Mouse (Mus musculus) intestine, embryonic 15.5 days (tissue): ENCODE measurements at regions not wholly inside any gene's neighbourhood (a gene's known extent, or its start where the extent isn't known, plus 50 kb on each side); places are given as distances from the start of the nearest gene placed in this dataset.

Experiments used
- ATAC-seq: fragments of 200-750 bp; cut with Nextera tagmentation; 2 replicates; pipeline ENCODE4 v1.8.0; 2017; ENCODE audit warnings: moderate TSS enrichment, moderate library complexity
- H3K27ac ChIP-seq: fragments of 300-500 bp; sonication (generic); 2 replicates; pipeline ENCODE4 v1.5.1; 2015; ENCODE audit warnings: mild to moderate bottlenecking, inconsistent platforms
- H3K27me3 ChIP-seq: fragments of 300-500 bp; sonication (generic); replicated peaks from 2 replicates; pipeline ENCODE4 v1.6.1; 2015; ENCODE audit warnings: inconsistent platforms
- H3K36me3 ChIP-seq: fragments of 300-500 bp; sonication (generic); 2 replicates; pipeline ENCODE4 v1.6.1; 2015; ENCODE audit warnings: inconsistent platforms
- H3K4me1 ChIP-seq: fragments of 300-500 bp; sonication (generic); replicated peaks from 2 replicates; pipeline ENCODE4 v1.6.1; 2015; ENCODE audit warnings: inconsistent platforms
- H3K4me2 ChIP-seq: fragments of 300-500 bp; sonication (generic); replicated peaks from 2 replicates; pipeline ENCODE4 v1.6.1; 2015; ENCODE audit warnings: mild to moderate bottlenecking, inconsistent platforms
- H3K4me3 ChIP-seq: fragments of 300-500 bp; sonication (generic); replicated peaks from 2 replicates; pipeline ENCODE4 v1.5.1; 2015; ENCODE audit warnings: inconsistent platforms
- H3K9ac ChIP-seq: fragments of 300-500 bp; sonication (generic); 2 replicates; pipeline ENCODE4 v1.6.1; 2015; ENCODE audit warnings: inconsistent platforms
- H3K9me3 ChIP-seq: fragments of 300-500 bp; sonication (generic); 2 replicates; pipeline ENCODE4 v1.6.1; 2016; ENCODE audit warnings: inconsistent platforms
- WGBS: fragments of 180-500 bp; shearing (Covaris S2); methylation state at CpG from one replicate; pipeline ENCODE4 v1.1.7; 2015; 5-methylcytosine and 5-hydroxymethylcytosine counted together

DNA sequence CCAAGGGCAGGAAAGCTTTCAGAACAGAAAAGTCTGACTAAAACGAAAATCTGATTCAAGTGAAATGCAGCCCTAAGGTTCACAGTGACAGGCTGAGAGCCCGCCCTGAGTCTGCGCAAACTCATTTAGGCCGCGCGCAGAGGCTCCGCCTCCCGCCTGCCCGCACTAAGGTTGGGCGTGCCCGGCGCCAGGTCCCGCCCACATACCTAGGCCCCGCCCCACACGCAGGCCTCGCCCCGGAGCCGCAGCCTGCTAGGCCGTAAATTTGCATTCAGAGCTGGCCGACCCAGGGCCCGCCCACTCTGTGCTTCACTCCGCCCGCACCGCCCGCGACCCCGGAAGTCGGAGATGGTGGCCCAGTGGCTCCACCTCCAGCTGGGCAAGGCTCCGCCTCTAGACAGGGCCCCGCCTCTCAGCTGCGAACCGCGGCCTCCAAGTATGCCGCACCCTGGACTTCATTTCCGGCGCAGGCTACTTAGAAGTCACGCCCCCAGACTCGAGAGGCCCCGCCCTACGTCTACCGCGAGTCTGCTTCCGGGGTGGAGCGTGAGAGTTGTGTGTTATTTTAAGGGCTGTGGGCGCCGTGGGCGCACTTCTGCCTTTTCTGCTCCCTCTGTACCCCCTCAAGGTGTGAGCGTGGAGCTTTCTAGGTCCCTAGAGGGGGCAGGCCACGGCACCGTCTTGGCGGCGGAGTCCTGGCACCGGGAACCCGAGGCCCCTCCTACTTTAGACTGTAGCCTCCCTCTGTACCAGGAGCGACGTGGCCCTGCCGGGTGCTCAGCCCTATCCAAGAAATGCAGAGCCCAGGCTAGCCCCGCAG, 52.3 kb upstream of the Wnt7b start:
- WGBS = under 1% methylated on average over 57 of the region's 58 CpGs
- Histone ChIP-seq H3K9me3 (no peaks in the 10 kb centered on the region), H3K4me2 (peak overlapping the region; percentile 73), H3K36me3 (no peaks in the 10 kb centered on the region), H3K27me3 (no peaks in the 10 kb centered on the region), H3K9ac (peak overlapping the region; percentile 71), H3K27ac (peak overlapping the region; percentile 92), H3K4me3 (peak overlapping the region; percentile 56), H3K4me1 (peaks cover 3% of the 10 kb centered on the region; the same call in 1 of the 2 replicates)
- peak; percentile 98 for ATAC-seq

DNA sequence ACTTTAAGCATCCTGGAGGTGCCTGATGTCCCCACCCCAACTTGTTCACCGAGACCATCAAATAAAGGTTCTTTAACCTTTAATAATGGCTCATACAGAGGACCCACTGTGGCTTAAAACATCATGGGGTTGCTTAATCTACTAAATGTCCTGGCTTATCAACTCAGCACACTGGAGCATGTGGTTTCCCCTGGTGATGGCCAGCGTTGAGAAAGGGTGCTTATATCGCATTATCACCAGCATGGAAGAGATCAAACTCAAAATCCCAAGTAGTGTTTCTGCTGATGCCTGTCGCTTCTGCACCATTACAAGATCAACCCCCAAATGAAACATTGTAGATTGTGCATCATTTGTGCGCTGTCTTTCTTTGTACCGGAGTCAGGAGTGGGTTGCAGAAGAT, 53.2 kb upstream of the Wnt7b start:
- H3K36me3 ChIP-seq = no peaks in the 10 kb centered on the region
- H3K27me3 ChIP-seq = no peaks in the 10 kb centered on the region
- no peak overlapping the region for H3K27ac ChIP-seq
- WGBS = 94% methylated on average over 6 of the region's 6 CpGs
- peak overlapping the region; percentile 56; the same call in 1 of the 2 replicates for H3K4me3 ChIP-seq
- no peaks in the 10 kb centered on the region for H3K9me3 ChIP-seq
- peak overlapping the region; percentile 71; the same call in 1 of the 2 replicates for H3K9ac ChIP-seq
- H3K4me1 ChIP-seq = peaks cover 3% of the 10 kb centered on the region; the same call in 1 of the 2 replicates
- no peak for ATAC-seq
- H3K4me2 ChIP-seq = peak overlapping the region; percentile 73; the same call in 1 of the 2 replicates

DNA sequence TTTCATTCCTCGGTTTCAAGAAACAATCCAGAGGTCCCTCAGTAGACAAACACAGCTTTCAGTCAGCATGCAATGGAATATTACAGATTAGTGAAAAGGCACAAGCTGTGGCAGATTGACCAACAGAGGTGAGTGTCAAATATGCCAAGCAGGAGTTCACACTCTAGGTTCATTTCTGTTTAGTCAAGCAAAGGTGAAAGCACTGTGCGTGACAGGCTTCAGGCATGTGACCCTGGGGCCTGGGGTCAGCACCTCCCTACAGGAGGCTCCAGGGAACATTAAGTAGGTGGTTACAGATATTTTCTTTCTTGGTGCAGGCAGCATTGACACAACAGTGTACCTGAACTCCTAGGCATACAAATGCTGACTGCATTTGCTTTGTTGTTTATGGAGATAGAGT, 57.3 kb upstream of the Wnt7b start:
- Histone ChIP-seq H3K27me3 (no peaks in the 10 kb centered on the region), H3K36me3 (no peaks in the 10 kb centered on the region), H3K9me3 (no peaks in the 10 kb centered on the region), H3K9ac (no peak overlapping the region), H3K4me1 (peaks cover 3% of the 10 kb centered on the region; the same call in 1 of the 2 replicates), H3K4me3 (no peak overlapping the region), H3K27ac (no peak overlapping the region), H3K4me2 (no peak overlapping the region)
- WGBS = 78% methylated on average over 2 of the region's 2 CpGs
- ATAC-seq = no peak

DNA sequence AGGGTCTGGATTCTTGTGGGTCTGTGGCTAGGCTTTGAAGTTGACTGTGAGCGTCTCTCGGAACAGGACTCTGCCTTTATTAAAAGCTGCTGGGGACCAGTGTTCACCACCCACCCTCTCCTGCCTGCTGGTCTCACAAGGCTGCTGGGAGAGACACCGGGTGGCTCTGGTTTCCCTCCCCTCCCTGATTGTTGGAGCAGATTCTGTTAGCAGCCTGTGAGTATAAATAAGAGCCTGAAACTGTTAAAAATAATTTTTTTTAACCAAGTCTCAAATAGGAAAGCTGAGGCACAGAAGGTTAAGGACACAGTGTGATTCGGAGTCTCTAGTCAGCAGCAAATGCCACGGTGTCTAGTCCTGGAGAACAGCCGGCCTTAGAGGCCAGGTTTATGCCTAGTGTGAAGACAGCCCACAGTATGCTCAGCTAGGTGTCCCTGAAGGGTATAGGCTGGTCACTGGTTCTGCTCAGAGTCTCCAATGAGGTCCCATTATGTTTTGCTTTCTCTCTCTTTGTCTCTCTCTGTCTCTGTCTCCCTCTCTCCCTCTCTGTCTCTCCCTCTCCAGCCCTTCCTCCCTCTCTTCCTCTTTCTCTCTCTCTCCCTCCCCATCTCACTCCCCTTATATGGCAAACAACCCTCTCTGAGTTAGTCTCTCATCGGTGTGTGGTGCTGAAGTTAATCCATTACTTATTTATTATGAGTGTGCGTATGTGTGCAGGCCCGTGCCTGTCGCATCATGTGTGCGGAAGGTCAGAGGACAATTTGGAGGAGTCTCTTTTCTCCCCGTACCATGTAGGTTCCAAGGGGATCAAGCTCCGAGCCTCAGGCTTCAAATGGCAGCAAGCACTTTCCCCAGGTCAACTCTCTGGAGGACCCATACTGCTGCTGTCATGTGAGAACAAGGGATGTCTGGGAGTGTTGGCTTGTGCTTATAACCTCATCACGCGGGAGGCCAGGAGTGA, 59.1 kb upstream of the Wnt7b start:
- Histone ChIP-seq H3K4me3 (no peak overlapping the region), H3K9ac (no peak overlapping the region), H3K4me2 (no peak overlapping the region), H3K9me3 (no peaks in the 10 kb centered on the region), H3K4me1 (peaks cover 5% of the 10 kb centered on the region; the same call in 1 of the 2 replicates), H3K27ac (no peak overlapping the region), H3K27me3 (no peaks in the 10 kb centered on the region), H3K36me3 (no peaks in the 10 kb centered on the region)
- ATAC-seq = no peak
- WGBS = 65% methylated on average over 15 of the region's 15 CpGs

DNA sequence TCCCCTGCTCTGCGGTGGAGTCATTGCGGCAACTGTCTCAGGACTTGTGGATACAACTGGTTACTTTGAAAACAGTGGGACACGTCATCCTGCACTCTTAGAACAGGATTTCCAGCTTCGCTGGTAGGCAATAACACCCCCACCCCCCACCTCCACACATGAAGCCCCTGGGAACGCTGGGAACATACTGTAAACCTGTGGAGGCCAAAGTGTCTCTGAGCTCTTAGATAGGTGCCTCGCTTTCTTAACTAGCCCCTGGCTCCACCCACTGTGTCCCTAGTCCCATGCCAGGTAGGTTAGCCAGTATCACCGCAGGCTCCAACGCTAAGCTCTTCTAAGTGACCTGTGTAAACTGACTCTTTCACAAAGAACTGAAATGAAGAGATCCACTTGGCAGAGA, 63.1 kb upstream of the Wnt7b start:
- Histone ChIP-seq H3K9ac (peak overlapping the region; percentile 76), H3K36me3 (no peaks in the 10 kb centered on the region), H3K4me2 (peak overlapping the region; percentile 85), H3K27me3 (0 out of 2 replicates have a peak, but pooled peaks cover 3% of the 10 kb centered on the region), H3K27ac (peak overlapping the region; percentile 84; the same call in 1 of the 2 replicates), H3K4me3 (peak overlapping the region; percentile 46), H3K9me3 (no peaks in the 10 kb centered on the region), H3K4me1 (peaks cover 5% of the 10 kb centered on the region; the same call in 1 of the 2 replicates)
- WGBS = 57% methylated on average over 8 of the region's 8 CpGs
- peak; percentile 20; the same call in 1 of the 2 replicates for ATAC-seq

DNA sequence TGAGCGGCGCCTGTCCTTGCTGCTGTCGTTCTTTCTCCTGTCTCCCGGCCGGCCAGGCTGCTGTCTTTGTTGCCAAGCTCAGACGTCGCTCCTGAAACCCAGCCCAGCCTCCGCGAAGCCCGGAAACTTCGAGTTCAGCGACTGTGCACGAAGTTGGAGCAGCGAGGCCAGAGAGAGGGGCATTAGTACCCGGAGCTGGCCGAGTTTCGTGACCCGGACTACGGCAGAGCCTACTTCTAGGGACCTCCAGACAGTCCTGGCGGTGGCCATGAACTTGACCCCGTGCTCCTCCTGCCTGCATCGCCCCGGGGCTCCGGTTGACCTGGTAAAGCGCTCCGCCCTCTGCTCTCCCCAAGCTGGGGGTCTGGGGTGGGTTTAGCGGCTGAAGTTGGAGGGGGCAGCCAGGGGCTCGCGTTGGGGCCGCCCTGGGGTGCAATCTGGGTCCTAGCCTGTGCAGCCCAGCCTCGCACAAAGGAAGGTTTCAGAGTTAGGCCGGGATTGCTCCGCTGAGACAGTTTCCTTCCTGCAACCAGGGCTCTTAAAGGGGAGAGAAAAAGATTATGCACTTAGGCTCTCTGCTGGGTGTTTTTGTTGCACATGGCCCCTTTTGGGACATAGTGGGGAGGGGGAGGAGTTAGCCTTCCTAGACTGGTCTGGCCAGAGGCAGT, 63.8 kb upstream of the Wnt7b start:
- no peaks in the 10 kb centered on the region for H3K9me3 ChIP-seq
- 2% methylated on average over 33 of the region's 33 CpGs for WGBS
- H3K4me2 ChIP-seq = peak overlapping the region; percentile 85
- H3K4me3 ChIP-seq = peak overlapping the region; percentile 46
- H3K4me1 ChIP-seq = peaks cover 5% of the 10 kb centered on the region; the same call in 1 of the 2 replicates
- peak overlapping the region; percentile 84 for H3K27ac ChIP-seq
- no peaks in the 10 kb centered on the region for H3K36me3 ChIP-seq
- H3K9ac ChIP-seq = peak overlapping the region; percentile 76
- H3K27me3 ChIP-seq = 0 out of 2 replicates have a peak, but pooled peaks cover 3% of the 10 kb centered on the region
- peak; percentile 72 for ATAC-seq

- Histone ChIP-seq H3K9ac (peak overlapping the region; percentile 76), H3K27me3 (0 out of 2 replicates have a peak, but pooled peaks cover 3% of the 10 kb centered on the region), H3K9me3 (no peaks in the 10 kb centered on the region), H3K27ac (peak overlapping the region; percentile 84; the same call in 1 of the 2 replicates), H3K4me3 (peak overlapping the region; percentile 46), H3K4me1 (peaks cover 5% of the 10 kb centered on the region; the same call in 1 of the 2 replicates), H3K36me3 (no peaks in the 10 kb centered on the region), H3K4me2 (peak overlapping the region; percentile 85)
- WGBS = 29% methylated on average over 10 of the region's 10 CpGs
- peak; percentile 48 for ATAC-seq
Observed at GRCm38 (mm10) chr15:85646639-85647277, 64.5 kb upstream of the Wnt7b start.

- Histone ChIP-seq H3K4me1 (peaks cover 7% of the 10 kb centered on the region), H3K9me3 (no peaks in the 10 kb centered on the region), H3K27ac (no peak overlapping the region), H3K36me3 (no peaks in the 10 kb centered on the region), H3K4me2 (no peak overlapping the region), H3K9ac (no peak overlapping the region), H3K27me3 (0 out of 2 replicates have a peak, but pooled peaks cover 3% of the 10 kb centered on the region), H3K4me3 (no peak overlapping the region)
- 76% methylated on average over 6 of the region's 6 CpGs for WGBS
- ATAC-seq = no peak
Observed at GRCm38 (mm10) chr15:85647593-85647992, 65.3 kb upstream of the Wnt7b start.

DNA sequence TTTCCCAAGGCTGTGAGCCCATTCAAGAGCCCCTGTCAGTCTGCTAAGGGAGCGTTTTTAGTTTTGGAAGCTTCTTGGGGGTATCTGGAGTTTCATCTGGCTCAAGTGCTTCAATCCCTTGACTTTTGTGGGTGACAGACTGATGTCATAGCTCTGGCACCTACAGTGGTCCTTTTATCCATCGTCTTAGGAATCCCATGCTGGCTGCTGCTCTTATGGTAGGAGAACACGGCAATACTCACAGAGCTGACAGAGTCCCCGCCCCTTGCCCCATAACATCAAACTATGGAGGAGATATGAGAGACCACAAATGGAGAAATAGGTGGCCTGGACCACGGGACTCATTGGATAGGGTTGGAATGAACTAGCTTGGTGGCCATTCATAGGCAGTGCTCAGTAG, 68.0 kb upstream of the Wnt7b start:
- Histone ChIP-seq H3K9ac (no peak overlapping the region), H3K9me3 (no peaks in the 10 kb centered on the region), H3K4me3 (no peak overlapping the region), H3K4me1 (peaks cover 23% of the 10 kb centered on the region), H3K4me2 (no peak overlapping the region), H3K36me3 (no peaks in the 10 kb centered on the region), H3K27me3 (0 out of 2 replicates have a peak, but pooled peaks cover 3% of the 10 kb centered on the region), H3K27ac (no peak overlapping the region)
- WGBS = 70% methylated on average over 5 of the region's 5 CpGs
- no peak for ATAC-seq

DNA sequence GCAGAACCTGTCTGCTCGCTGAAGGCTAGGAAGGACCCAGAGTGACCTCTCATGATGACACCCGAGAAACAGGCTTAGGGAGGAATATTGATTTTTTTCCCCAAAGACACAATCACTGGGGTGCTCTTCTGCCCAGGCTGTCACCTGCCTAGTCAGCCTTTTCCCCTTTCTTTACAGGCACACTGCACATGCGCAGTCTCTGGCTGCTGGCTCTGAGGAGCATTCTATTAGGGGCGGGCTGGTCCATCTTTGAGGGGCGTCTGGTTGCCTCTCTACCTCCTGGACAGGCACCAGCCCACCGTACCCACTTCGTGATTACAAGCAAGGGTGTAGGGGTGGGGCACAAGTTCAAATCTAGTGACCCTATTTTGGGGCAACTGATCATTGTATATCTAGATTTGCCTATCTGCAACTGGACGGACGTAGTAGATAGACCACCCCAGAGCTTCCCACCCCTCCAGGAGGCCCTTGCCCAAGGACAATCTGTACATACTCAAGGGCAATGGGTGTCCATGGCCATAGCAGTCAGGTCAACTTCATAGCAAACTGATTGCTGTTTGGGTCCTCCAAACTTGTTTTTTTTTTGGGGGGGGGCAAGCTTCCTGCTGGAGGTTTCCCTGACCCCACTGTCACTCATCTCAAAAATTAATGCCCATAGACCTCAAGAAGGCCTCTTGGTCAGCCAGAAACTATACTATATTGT, 69.6 kb upstream of the Wnt7b start:
- Histone ChIP-seq H3K36me3 (no peaks in the 10 kb centered on the region), H3K4me3 (no peak overlapping the region), H3K9ac (no peak overlapping the region), H3K27me3 (0 out of 2 replicates have a peak, but pooled peaks cover 3% of the 10 kb centered on the region), H3K4me2 (no peak overlapping the region), H3K4me1 (peaks cover 19% of the 10 kb centered on the region), H3K9me3 (no peaks in the 10 kb centered on the region), H3K27ac (no peak overlapping the region)
- WGBS = 75% methylated on average over 9 of the region's 9 CpGs
- no peak for ATAC-seq
